Mouse (Mus musculus) liver, embryonic 14.5 days (tissue): ENCODE measurements around the gene Tifab. TPM values are rescaled to one million over a fixed set of nuclear protein-coding genes. Genes with fewer than 3 reads are reported as not detected.

Source experiments
- ATAC-seq: fragments of 200-750 bp; cut with Nextera tagmentation; 2 replicates; pipeline ENCODE4 v1.8.0; 2017; ENCODE audit warnings: moderate number of reproducible peaks, mild to moderate bottlenecking, moderate library complexity; ENCODE audit not compliant: insufficient read depth
- DNase-seq, 3 experiments: peaks; one replicate each; pipeline ENCODE4 v3.0.0-alpha.2; 2012 to 2013; ENCODE audit warnings: low read depth in 3 of 3, low spot score in 3 of 3
- H3K27ac ChIP-seq: fragments of 300-500 bp; sonication (generic); 2 replicates; pipeline ENCODE4 v1.5.1; 2014; ENCODE audit warnings: moderate library complexity, mild to moderate bottlenecking, control low read depth, inconsistent platforms
- H3K27me3 ChIP-seq: fragments of 300-500 bp; sonication (generic); 2 replicates; pipeline ENCODE4 v1.6.1; 2014; ENCODE audit warnings: mild to moderate bottlenecking, low read length, moderate library complexity; ENCODE audit not compliant: control insufficient read depth, insufficient read depth
- H3K36me3 ChIP-seq: fragments of 300-500 bp; sonication (generic); replicated peaks from 2 replicates; pipeline ENCODE4 v1.6.1; 2014; ENCODE audit warnings: low read depth; ENCODE audit not compliant: control insufficient read depth, insufficient read depth
- H3K4me1 ChIP-seq, 2 experiments: fragments of 200-500 bp in 1 of 2; fragments of 300-500 bp in 1 of 2; sonication (generic) in 1 of 2; replicated peaks; 2 replicates each; pipeline ENCODE4 v1.6.1; 2012 to 2014; ENCODE audit warnings: antibody characterized with exemption in 1 of 2, inconsistent platforms in 1 of 2, low read length in 1 of 2; ENCODE audit not compliant: control insufficient read depth in 2 of 2, insufficient read depth in 2 of 2
- H3K4me2 ChIP-seq: fragments of 300-500 bp; sonication (generic); 2 replicates; pipeline ENCODE4 v1.6.1; 2014; ENCODE audit warnings: low read depth, mild to moderate bottlenecking, control low read depth, moderate library complexity
- H3K4me3 ChIP-seq, 2 experiments: fragments of 200-500 bp in 1 of 2; fragments of 300-500 bp in 1 of 2; sonication (generic) in 1 of 2; 2 replicates each; pipeline ENCODE4 v1.5.1; 2012 to 2014; ENCODE audit warnings: low read depth in 2 of 2, low read length in 2 of 2, mild to moderate bottlenecking in 2 of 2, control low read depth in 1 of 2, inconsistent platforms in 1 of 2, moderate library complexity in 1 of 2; ENCODE audit not compliant: insufficient read depth in 1 of 2
- H3K9ac ChIP-seq: fragments of 300-500 bp; sonication (generic); replicated peaks from 2 replicates; pipeline ENCODE4 v1.6.1; 2014; ENCODE audit warnings: mild to moderate bottlenecking, control low read depth, moderate library complexity
- H3K9me3 ChIP-seq: fragments of 300-500 bp; sonication (generic); 2 replicates; pipeline ENCODE4 v1.6.1; 2016; ENCODE audit warnings: low read length, mixed read lengths; ENCODE audit not compliant: control insufficient read depth
- CTCF ChIP-seq: IDR thresholded peaks from 2 replicates; pipeline ENCODE4 v1.5.1; 2016; ENCODE audit warnings: antibody characterized with exemption, low read depth, control low read depth
- EP300 ChIP-seq: IDR thresholded peaks from 2 replicates; pipeline ENCODE4 v1.6.1; 2016; ENCODE audit warnings: antibody characterized with exemption, low read depth
- WGBS: fragments of 180-500 bp; shearing (Covaris S2); extraction: QIAGEN DNeasy Blood & Tissue Kit; methylation state at CpG from one replicate; pipeline ENCODE4 v1.1.7; 2014; ENCODE audit not compliant: insufficient replicate concordance; 5-methylcytosine and 5-hydroxymethylcytosine counted together
- polyA plus RNA-seq, 2 experiments: library from polyadenylated mRNA; depleted of rRNA in 1 of 2; stranded (reverse) in 1 of 2; unstranded in 1 of 2; fragments of >200 nt; fragmentation: Nextera tagmentation in 1 of 2; extraction: Ambion mirVana in 1 of 2; gene quantifications; 2 replicates each; pipeline versions ENCODE4 v1.2.1 to v1.2.3; 2012 to 2014

The Tifab gene
- polyA plus RNA-seq, 2 experiments: 3.0 to 3.9 TPM

DNA sequence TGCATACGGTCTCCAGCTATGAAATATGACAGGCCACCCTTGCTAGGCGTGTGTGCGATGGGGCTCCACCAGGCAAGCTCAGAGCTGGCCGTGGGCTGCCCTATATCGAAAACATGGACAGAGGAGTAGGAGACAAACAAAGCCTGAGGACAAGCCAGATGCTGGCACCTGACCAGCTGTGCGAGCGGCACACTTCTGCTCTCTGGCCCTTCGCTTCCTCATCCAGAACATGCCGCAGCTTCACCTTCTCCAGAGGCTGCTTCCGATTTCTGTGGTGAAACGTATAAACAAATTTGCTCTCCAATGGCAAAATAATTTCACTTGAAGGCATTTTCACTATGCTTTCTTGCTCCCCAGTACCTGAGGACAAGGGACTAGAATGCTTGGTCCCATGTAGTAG lies 13.1 kb downstream of the Tifab start:
- ATAC-seq (no peak), DNase-seq (no peak)
- Histone ChIP-seq H3K4me3 (no peak overlapping the region), H3K36me3 (no peaks in the 10 kb centered on the region), H3K9me3 (no peaks in the 10 kb centered on the region), H3K9ac (no peak overlapping the region), H3K27ac (no peak overlapping the region), H3K4me1 (0 out of 4 replicates have a peak, but pooled peaks cover 0 to 5% of the 10 kb centered on the region in 2 experiments), H3K27me3 (no peaks in the 10 kb centered on the region), H3K4me2 (no peak overlapping the region)
- TF ChIP-seq CTCF: no peak
- no peak for TF ChIP-seq EP300
- WGBS: 71% methylated on average over 11 of the region's 11 CpGs

- no peaks in the 10 kb centered on the region; the same call in 1 of the 2 replicates for H3K27me3 ChIP-seq
- TF ChIP-seq CTCF (no peak), EP300 (no peak)
- H3K27ac ChIP-seq: no peak overlapping the region
- H3K36me3 ChIP-seq: no peaks in the 10 kb centered on the region
- H3K9me3 ChIP-seq: no peaks in the 10 kb centered on the region
- no peak overlapping the region for H3K4me3 ChIP-seq
- ATAC-seq (no peak), DNase-seq (no peak)
- H3K9ac ChIP-seq: no peak overlapping the region
- peaks cover 0 to 9% of the 10 kb centered on the region in 2 experiments; a peak in 1 of 4 replicates for H3K4me1 ChIP-seq
- H3K4me2 ChIP-seq: no peak overlapping the region
- WGBS: 57% methylated on average over 3 of the region's 3 CpGs
Observed at GRCm38 (mm10) chr13:56164372-56164771, 14.3 kb downstream of the Tifab start.

DNA sequence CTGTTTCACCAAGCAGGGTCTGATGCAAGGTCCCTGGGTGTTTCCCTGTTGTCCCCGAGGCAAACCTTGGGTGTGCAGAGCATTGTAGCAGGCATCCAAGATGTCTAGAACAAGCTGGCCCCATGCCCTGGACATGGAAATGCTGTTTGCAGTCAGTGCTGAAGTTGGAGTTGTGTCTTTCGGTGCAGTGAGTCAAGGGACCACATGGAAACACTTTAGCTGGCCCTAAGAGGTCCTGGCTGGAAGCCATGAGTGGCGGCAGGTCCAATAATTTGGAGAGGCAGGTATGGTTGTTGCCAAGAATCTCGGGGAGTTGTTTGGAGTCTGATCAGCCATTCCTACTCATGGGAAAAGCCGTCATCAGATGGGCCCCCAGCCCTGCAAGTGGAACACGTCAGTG lies 14.9 kb downstream of the Tifab start:
- H3K36me3 ChIP-seq: no peaks in the 10 kb centered on the region
- WGBS: 53% methylated on average over 6 of the region's 6 CpGs
- H3K4me3 ChIP-seq: no peak overlapping the region
- TF ChIP-seq EP300: no peak
- TF ChIP-seq CTCF: no peak
- no peak for DNase-seq
- H3K27me3 ChIP-seq: no peaks in the 10 kb centered on the region; the same call in 1 of the 2 replicates
- H3K9me3 ChIP-seq: no peaks in the 10 kb centered on the region
- H3K9ac ChIP-seq: no peak overlapping the region
- ATAC-seq: no peak
- no peak overlapping the region for H3K27ac ChIP-seq
- H3K4me2 ChIP-seq: no peak overlapping the region
- H3K4me1 ChIP-seq: peaks cover 0 to 13% of the 10 kb centered on the region in 2 experiments; a peak in 1 of 4 replicates

DNA sequence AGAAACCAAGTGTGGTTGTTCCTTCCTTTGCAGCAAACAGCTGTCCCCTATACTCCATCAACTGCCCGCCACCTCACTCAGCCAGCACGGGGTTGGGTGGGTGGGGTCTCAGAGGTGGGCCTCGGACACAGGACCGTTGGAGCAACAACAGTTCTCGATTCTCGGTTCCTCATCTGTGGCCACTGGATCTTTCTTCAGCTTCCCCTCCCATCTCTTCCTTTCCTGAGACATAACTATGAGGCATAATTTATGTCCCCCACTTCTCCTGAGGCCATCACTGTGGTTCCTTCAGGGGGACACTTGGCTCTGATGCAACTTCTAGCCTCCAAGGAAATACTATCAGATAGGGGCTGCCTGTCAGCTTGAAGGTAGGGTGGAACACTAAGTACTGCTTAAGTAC lies 15.8 kb downstream of the Tifab start:
- Histone ChIP-seq H3K9ac (no peak overlapping the region), H3K27ac (no peak overlapping the region), H3K27me3 (no peaks in the 10 kb centered on the region; the same call in 1 of the 2 replicates), H3K9me3 (no peaks in the 10 kb centered on the region), H3K36me3 (no peaks in the 10 kb centered on the region), H3K4me3 (no peak overlapping the region), H3K4me2 (no peak overlapping the region), H3K4me1 (peaks cover 0 to 11% of the 10 kb centered on the region in 2 experiments; a peak in 1 of 4 replicates)
- no peak for ATAC-seq
- TF ChIP-seq CTCF (no peak), EP300 (no peak)
- WGBS: 22% methylated on average over 6 of the region's 6 CpGs
- no peak for DNase-seq

DNA sequence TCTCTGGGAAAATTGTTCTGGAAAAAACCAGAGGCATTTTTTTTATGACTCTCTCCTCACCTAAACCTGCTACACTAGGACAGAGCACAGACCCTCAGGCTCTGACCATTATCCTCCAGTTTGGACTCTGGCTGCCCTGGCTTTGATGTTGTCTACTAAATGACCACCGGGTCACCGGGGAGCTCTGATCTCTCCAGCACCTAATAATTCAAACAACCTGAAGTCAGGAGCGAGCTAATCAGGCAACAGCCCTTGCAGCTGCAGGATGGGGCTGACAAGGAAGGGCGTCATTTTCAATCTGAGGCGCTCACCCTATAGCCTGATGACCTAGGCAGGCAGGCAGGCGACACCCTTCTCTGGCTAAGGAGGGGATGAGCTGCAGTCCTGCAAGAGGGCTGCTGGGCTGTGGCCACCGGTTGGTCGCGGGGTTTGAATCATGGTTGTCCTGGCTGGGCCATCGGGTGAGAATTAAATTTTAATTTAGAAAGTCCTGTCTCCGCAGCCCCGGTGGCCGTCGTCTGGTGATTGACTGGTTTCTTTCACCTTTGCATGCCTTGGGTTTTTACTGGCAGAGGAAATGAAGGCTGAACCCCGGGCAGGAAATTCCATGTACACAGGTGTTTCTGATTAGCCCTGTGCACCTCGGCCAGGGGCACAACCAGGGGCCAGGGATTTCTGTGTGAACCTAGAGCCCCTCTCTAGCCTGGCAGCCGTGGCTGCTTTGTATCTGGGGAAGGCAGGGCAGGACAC lies 18.9 kb downstream of the Tifab start:
- Histone ChIP-seq H3K4me1 (peaks cover 0 to 11% of the 10 kb centered on the region in 2 experiments; a peak in 1 of 4 replicates), H3K27me3 (no peaks in the 10 kb centered on the region; the same call in 1 of the 2 replicates), H3K27ac (no peak overlapping the region), H3K4me2 (no peak overlapping the region), H3K4me3 (no peak overlapping the region), H3K9ac (no peak overlapping the region), H3K9me3 (no peaks in the 10 kb centered on the region), H3K36me3 (no peaks in the 10 kb centered on the region)
- DNase-seq (no peak), ATAC-seq (no peak)
- TF ChIP-seq EP300 (no peak), CTCF (no peak)
- WGBS: 22% methylated on average over 17 of the region's 17 CpGs
